Mouse (Mus musculus): Measurements from ENCODE around the gene Med27. TPM values are rescaled to one million over a fixed set of nuclear protein-coding genes. Genes with fewer than 3 reads are reported as not detected.

Gene Med27
- total and polyA plus RNA-seq, 3 experiments: 32.1 to 36.2 (median 33.6) TPM

DNA sequence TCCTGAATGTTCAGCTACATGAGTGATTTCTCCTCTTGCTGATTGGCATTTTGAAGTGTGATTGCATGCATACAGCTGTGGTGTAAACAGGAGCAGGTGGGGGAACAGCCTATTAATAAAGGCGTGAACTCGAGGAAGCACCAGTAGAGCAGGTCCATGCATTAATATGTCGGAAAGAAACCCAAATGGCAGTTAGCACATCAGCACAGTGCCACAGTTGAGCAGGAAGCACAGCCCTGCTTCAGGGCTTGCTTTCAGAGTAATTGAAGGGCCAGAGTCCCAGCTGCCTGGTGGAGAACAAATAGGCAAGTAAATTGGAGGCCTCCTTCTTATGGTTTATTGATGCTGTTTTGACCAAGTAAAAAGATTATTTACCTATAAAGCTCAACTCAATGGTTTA, 60.7 kb downstream of the Med27 start:
- Histone ChIP-seq H3K27me3 (replicated peaks) (no peaks in the 10 kb centered on the region), H3K4me2 (ENCODE audit: insufficient read depth, low read depth, poor library complexity, severe bottlenecking) (no peak overlapping the region), H3K9me3 (replicated peaks; ENCODE audit: low read length) (no peaks in the 10 kb centered on the region), H3K9ac (ENCODE audit: insufficient read depth, low read depth) (no peak overlapping the region), H3K79me2 (replicated peaks; ENCODE audit: control insufficient read depth, extremely low read depth, insufficient read depth, poor library complexity, severe bottlenecking) (no peaks in the 10 kb centered on the region), H3K36me3 (replicated peaks in 1 of 2; ENCODE audit: control insufficient read depth in 1 of 2, insufficient read depth in 1 of 2, low read length in 1 of 2) (peaks cover 0 to 13% of the 10 kb centered on the region in 2 experiments), H3K4me3 (replicated peaks in 1 of 3; ENCODE audit: low read depth in 2 of 3, low read length in 2 of 3, poor library complexity in 1 of 3) (no peak overlapping the region), H3K27ac (ENCODE audit: insufficient read depth, low read depth) (no peak overlapping the region), H3K4me1 (ENCODE audit: control insufficient read depth in 1 of 2, insufficient read depth in 2 of 2) (peaks cover 0 to 18% of the 10 kb centered on the region in 2 experiments; a peak in 2 of 4 replicates)
- DNase-seq (ENCODE audit: extremely low read depth): no peak
- in situ Hi-C loops (cut with MboI; ENCODE audit: low pct_ligation_motif_present, low pct_unique_long_range_greater_than_20kb, low sequenced_read_pairs) (no loop called here), dilution Hi-C loops (cut with MboI; ENCODE audit: extremely low pct_ligation_motif_present, extremely low pct_unique_long_range_greater_than_20kb, low sequenced_read_pairs) (no loop called here)
- no peak for TF ChIP-seq GABPA (IDR thresholded peaks at IDR 0.05; ENCODE audit: insufficient replicate concordance, low read depth, low read length)
- TF ChIP-seq RAD21 (IDR thresholded peaks at IDR 0.05; ENCODE audit: low read depth, low read length): no peak
- no peak for TF ChIP-seq USF2 (conservative IDR thresholded peaks at IDR 0.05; ENCODE audit: low read depth, low read length)
- no peak for TF ChIP-seq CHD2 (IDR thresholded peaks at IDR 0.05; ENCODE audit: low read length)
- TF ChIP-seq HCFC1 (IDR thresholded peaks at IDR 0.05; ENCODE audit: low read depth, low read length): no peak
- TF ChIP-seq BHLHE40 (IDR thresholded peaks at IDR 0.05; ENCODE audit: low read depth, low read length): no peak
- TF ChIP-seq ZC3H11A (IDR thresholded peaks at IDR 0.05; ENCODE audit: low read depth, low read length): no peak
- TF ChIP-seq EP300 (IDR thresholded peaks at IDR 0.05; ENCODE audit: low read length): no peak
- no peak for TF ChIP-seq RCOR1 (conservative IDR thresholded peaks at IDR 0.05; ENCODE audit: low read depth, low read length)
- TF ChIP-seq MYC (IDR thresholded peaks at IDR 0.05; ENCODE audit: low read depth, low read length): no peak
- no peak for TF ChIP-seq TCF12 (IDR thresholded peaks at IDR 0.05; ENCODE audit: low read depth, low read length)
- no peak for TF ChIP-seq JUN (IDR thresholded peaks at IDR 0.05; ENCODE audit: insufficient read depth, low read depth, low read length)
- TF ChIP-seq MXI1 (IDR thresholded peaks at IDR 0.05; ENCODE audit: low read depth, low read length): no peak
- no peak for TF ChIP-seq MAZ (IDR thresholded peaks at IDR 0.05; ENCODE audit: low read depth, low read length)
- TF ChIP-seq JUND (conservative IDR thresholded peaks at IDR 0.05; ENCODE audit: low read depth, low read length): no peak
- TF ChIP-seq E2F4 (IDR thresholded peaks at IDR 0.05; ENCODE audit: insufficient replicate concordance, low read depth, low read length): no peak
- TF ChIP-seq KAT2A (IDR thresholded peaks at IDR 0.05; ENCODE audit: insufficient replicate concordance, low read length): no peak

GRCm38 (mm10) chr2:29407764-29408163, 61.1 kb downstream of the Med27 start:
- dilution Hi-C loops (cut with MboI; ENCODE audit: extremely low pct_ligation_motif_present, extremely low pct_unique_long_range_greater_than_20kb, low sequenced_read_pairs) (no loop called here), in situ Hi-C loops (cut with MboI; ENCODE audit: low pct_ligation_motif_present, low pct_unique_long_range_greater_than_20kb, low sequenced_read_pairs) (no loop called here)
- no peak for TF ChIP-seq E2F4 (IDR thresholded peaks at IDR 0.05; ENCODE audit: insufficient replicate concordance, low read depth, low read length)
- no peak for TF ChIP-seq USF2 (conservative IDR thresholded peaks at IDR 0.05; ENCODE audit: low read depth, low read length)
- TF ChIP-seq ZMIZ1 (IDR thresholded peaks at IDR 0.05; ENCODE audit: low read depth, low read length): no peak
- TF ChIP-seq SMC3 (IDR thresholded peaks at IDR 0.05; ENCODE audit: low read depth, low read length): no peak
- no peak for TF ChIP-seq RAD21 (IDR thresholded peaks at IDR 0.05; ENCODE audit: low read depth, low read length)
- TF ChIP-seq MYC (IDR thresholded peaks at IDR 0.05; ENCODE audit: low read depth, low read length): no peak
- TF ChIP-seq GABPA (IDR thresholded peaks at IDR 0.05; ENCODE audit: insufficient replicate concordance, low read depth, low read length): no peak
- TF ChIP-seq ZKSCAN1 (IDR thresholded peaks at IDR 0.05; ENCODE audit: borderline replicate concordance, low read depth, low read length): no peak
- no peak for TF ChIP-seq MAFK (IDR thresholded peaks at IDR 0.05; ENCODE audit: insufficient replicate concordance, low read length)
- TF ChIP-seq HCFC1 (IDR thresholded peaks at IDR 0.05; ENCODE audit: low read depth, low read length): no peak
- TF ChIP-seq RCOR1 (conservative IDR thresholded peaks at IDR 0.05; ENCODE audit: low read depth, low read length): no peak
- TF ChIP-seq PAX5 (IDR thresholded peaks at IDR 0.05; ENCODE audit: low read length): no peak

More at GRCm38 (mm10) chr2:29407764-29408163, 61.1 kb downstream of the Med27 start:
- H3K27ac ChIP-seq (ENCODE audit: insufficient read depth, low read depth): no peak overlapping the region
- H3K9me3 ChIP-seq (replicated peaks; ENCODE audit: low read length): no peaks in the 10 kb centered on the region
- no peak overlapping the region for H3K9ac ChIP-seq (ENCODE audit: insufficient read depth, low read depth)
- no peak overlapping the region for H3K4me3 ChIP-seq (replicated peaks in 1 of 3; ENCODE audit: low read depth in 2 of 3, low read length in 2 of 3, poor library complexity in 1 of 3)
- peaks cover 0 to 11% of the 10 kb centered on the region in 2 experiments for H3K36me3 ChIP-seq (replicated peaks in 1 of 2; ENCODE audit: control insufficient read depth in 1 of 2, insufficient read depth in 1 of 2, low read length in 1 of 2)
- no peaks in the 10 kb centered on the region for H3K79me2 ChIP-seq (replicated peaks; ENCODE audit: control insufficient read depth, extremely low read depth, insufficient read depth, poor library complexity, severe bottlenecking)
- no peak for DNase-seq (ENCODE audit: extremely low read depth)
- no peaks in the 10 kb centered on the region for H3K27me3 ChIP-seq (replicated peaks)
- peaks cover 0 to 18% of the 10 kb centered on the region in 2 experiments; a peak in 2 of 4 replicates for H3K4me1 ChIP-seq (ENCODE audit: control insufficient read depth in 1 of 2, insufficient read depth in 2 of 2)
- no peak overlapping the region for H3K4me2 ChIP-seq (ENCODE audit: insufficient read depth, low read depth, poor library complexity, severe bottlenecking)

Measured in CH12.LX (cell line).